10 mouse cellular contexts compared by ENCODE assay signal in genomic region chr8:117562445-117563014, GRCm38 (mm10).
DNase-seq lines count a peak whose midpoint lies in the region; ATAC-seq and TF ChIP-seq lines count a peak whose summit lies in the region.
"Had no signal": no experiment of that assay in that cellular context is flagged by ENCODE, and none has a peak within 500 bp of the region (broad histone marks: within the 10 kb centered on the region; RNA-seq: fewer than 3 reads in every experiment).

No protein-coding gene starts in this region.

- no peaks in the 10 kb centered on the region for H3K4me1 ChIP-seq in neural tube, embryonic 11.5 days (ENCODE audit: control insufficient read depth, insufficient read depth, low read length)
- H3K4me1 ChIP-seq in forebrain, embryonic 15.5 days = 0 out of 2 replicates have a peak, but pooled peaks cover 3% of the 10 kb centered on the region
- H3K4me1 ChIP-seq in limb, embryonic 14.5 days (ENCODE audit: control insufficient read depth, insufficient read depth, low read length) = peaks cover 3% of the 10 kb centered on the region; the same call in 1 of the 2 replicates
- H3K4me1 ChIP-seq in stomach, embryonic 16.5 days (ENCODE audit: control insufficient read depth, insufficient read depth, low read length) = no peaks in the 10 kb centered on the region

- TF ChIP-seq POLR2A in limb, embryonic 14.5 days (IDR thresholded peaks at IDR 0.05; ENCODE audit: borderline replicate concordance, extremely low read depth, insufficient read depth, insufficient read length) = no peak

- H3K27me3 ChIP-seq in neural tube, embryonic 11.5 days (ENCODE audit: control insufficient read depth, insufficient read depth, low read length) = 0 out of 2 replicates have a peak, but pooled peaks cover 2% of the 10 kb centered on the region
- no peaks in the 10 kb centered on the region for H3K27me3 ChIP-seq in forebrain, embryonic 15.5 days
- no peaks in the 10 kb centered on the region for H3K27me3 ChIP-seq in limb, embryonic 14.5 days (ENCODE audit: control insufficient read depth, insufficient read depth, low read length)
- no peaks in the 10 kb centered on the region for H3K27me3 ChIP-seq in stomach, embryonic 16.5 days (ENCODE audit: control insufficient read depth, insufficient read depth, low read length)
- H3K27me3 ChIP-seq: liver, embryonic 15.5 days had no signal

- peak overlapping the region; percentile 14; the same call in 1 of the 2 replicates for H3K4me2 ChIP-seq in neural tube, embryonic 11.5 days (ENCODE audit: low read depth)
- peak overlapping the region; percentile 29; the same call in 1 of the 2 replicates for H3K4me2 ChIP-seq in forebrain, embryonic 15.5 days (replicated peaks)
- peak overlapping the region; percentile 42 for H3K4me2 ChIP-seq in limb, embryonic 14.5 days (replicated peaks; ENCODE audit: low read depth, low read length, severe bottlenecking)
- H3K4me2 ChIP-seq in stomach, embryonic 16.5 days (ENCODE audit: low read depth, low read length) = peak overlapping the region; percentile 47
- H3K4me2 ChIP-seq: liver, embryonic 15.5 days had no signal

- H3K36me3 ChIP-seq in neural tube, embryonic 11.5 days (ENCODE audit: control insufficient read depth, insufficient read depth, low read length) = no peaks in the 10 kb centered on the region
- no peaks in the 10 kb centered on the region for H3K36me3 ChIP-seq in forebrain, embryonic 15.5 days
- H3K36me3 ChIP-seq in limb, embryonic 14.5 days (ENCODE audit: control insufficient read depth, insufficient read depth, low read length) = no peaks in the 10 kb centered on the region
- no peaks in the 10 kb centered on the region for H3K36me3 ChIP-seq in stomach, embryonic 16.5 days (ENCODE audit: control insufficient read depth, insufficient read depth, low read length)
- H3K36me3 ChIP-seq: liver, embryonic 15.5 days had no signal

- 42% methylated on average over 16 of the region's 16 CpGs for WGBS in neural tube, embryonic 11.5 days
- WGBS in forebrain, embryonic 15.5 days = 25% methylated on average over 16 of the region's 16 CpGs
- 32% methylated on average over 16 of the region's 16 CpGs for WGBS in limb, embryonic 14.5 days
- 33% methylated on average over 16 of the region's 16 CpGs for WGBS in stomach, embryonic 16.5 days

- no peak for ATAC-seq in neural tube, embryonic 11.5 days (ENCODE audit: insufficient read depth, low FRiP score, low TSS enrichment)
- no peak for ATAC-seq in forebrain, embryonic 15.5 days (replicated peaks)
- no peak for ATAC-seq in limb, embryonic 14.5 days (ENCODE audit: low FRiP score, low read depth)
- ATAC-seq in stomach, embryonic 16.5 days (ENCODE audit: insufficient read depth, low FRiP score) = no peak

- no peak overlapping the region for H3K27ac ChIP-seq in neural tube, embryonic 11.5 days (ENCODE audit: low read depth, low read length)
- H3K27ac ChIP-seq in forebrain, embryonic 15.5 days (replicated peaks) = no peak overlapping the region
- H3K27ac ChIP-seq in limb, embryonic 14.5 days (replicated peaks; ENCODE audit: low read depth, low read length) = no peak overlapping the region
- H3K27ac ChIP-seq in stomach, embryonic 16.5 days (ENCODE audit: low read length) = no peak overlapping the region
- H3K27ac ChIP-seq: liver, embryonic 15.5 days had no signal

- DNase-seq in neural tube, embryonic 11.5 days (ENCODE audit: low spot score) = no peak
- DNase-seq in neural tube, embryonic 10.5 days (ENCODE audit: extremely low spot score, low spot score) = no peak
- no peak for DNase-seq in limb, embryonic 14.5 days (ENCODE audit: low spot score)
- DNase-seq in spleen, adult 12 weeks (ENCODE audit: low spot score) = no peak
- no peak for DNase-seq in cerebellum, adult 8-10 months
- DNase-seq in gastrocnemius, postnatal 25 days = no peak
- DNase-seq: adrenal gland, postnatal 25 days had no signal

- H3K9ac ChIP-seq in neural tube, embryonic 11.5 days (ENCODE audit: low read length) = no peak overlapping the region
- no peak overlapping the region for H3K9ac ChIP-seq in forebrain, embryonic 15.5 days (replicated peaks)
- no peak overlapping the region for H3K9ac ChIP-seq in limb, embryonic 14.5 days (ENCODE audit: low read depth, low read length, severe bottlenecking)
- H3K9ac ChIP-seq in stomach, embryonic 16.5 days (ENCODE audit: low read length) = no peak overlapping the region
- H3K9ac ChIP-seq: liver, embryonic 15.5 days had no signal

- no peaks in the 10 kb centered on the region for H3K9me3 ChIP-seq in neural tube, embryonic 11.5 days (ENCODE audit: control insufficient read depth, low read length)
- H3K9me3 ChIP-seq in forebrain, embryonic 15.5 days = no peaks in the 10 kb centered on the region
- no peaks in the 10 kb centered on the region for H3K9me3 ChIP-seq in limb, embryonic 14.5 days (ENCODE audit: control insufficient read depth, low read length)
- H3K9me3 ChIP-seq in stomach, embryonic 16.5 days (replicated peaks; ENCODE audit: control insufficient read depth, low read length) = no peaks in the 10 kb centered on the region
- H3K9me3 ChIP-seq: liver, embryonic 15.5 days had no signal

- no peak overlapping the region for H3K4me3 ChIP-seq in neural tube, embryonic 11.5 days (ENCODE audit: low read depth, low read length)
- H3K4me3 ChIP-seq in forebrain, embryonic 15.5 days = 0 out of 2 replicates have a peak overlapping the region, but pooled peaks have one; percentile 10
- peak overlapping the region; percentile 16; the same call in 1 of the 2 replicates for H3K4me3 ChIP-seq in limb, embryonic 14.5 days (replicated peaks; ENCODE audit: low read length)
- H3K4me3 ChIP-seq in stomach, embryonic 16.5 days (replicated peaks; ENCODE audit: low read length) = peak overlapping the region; percentile 22
- H3K4me3 ChIP-seq: liver, embryonic 15.5 days had no signal
